Mouse (Mus musculus): Measurements from ENCODE around the gene Sub1.
A peak's percentile ranks its signal among the peaks of the same experiment; 100 is the strongest.

GRCm38 (mm10) chr15:11966367-11966766 is 30.4 kb downstream of the Sub1 start:
- TF ChIP-seq CTCF (IDR thresholded peaks at IDR 0.05; ENCODE audit: low read depth) (peak; percentile 46; the same call in 1 of the 2 replicates), EP300 (IDR thresholded peaks at IDR 0.05; ENCODE audit: low read depth) (no peak)
